Mouse (Mus musculus) liver, postnatal 0 days (tissue): ENCODE measurements around the gene Dnaaf5.

ENCODE experiments used
- CTCF ChIP-seq: sonication (generic); IDR thresholded peaks from 2 replicates; pipeline ENCODE4 v1.5.1; 2016; ENCODE audit warnings: antibody characterized with exemption, low read depth
- EP300 ChIP-seq: IDR thresholded peaks from 2 replicates; pipeline ENCODE4 v1.6.1; 2016; ENCODE audit warnings: antibody characterized with exemption, low read depth, mild to moderate bottlenecking

DNA sequence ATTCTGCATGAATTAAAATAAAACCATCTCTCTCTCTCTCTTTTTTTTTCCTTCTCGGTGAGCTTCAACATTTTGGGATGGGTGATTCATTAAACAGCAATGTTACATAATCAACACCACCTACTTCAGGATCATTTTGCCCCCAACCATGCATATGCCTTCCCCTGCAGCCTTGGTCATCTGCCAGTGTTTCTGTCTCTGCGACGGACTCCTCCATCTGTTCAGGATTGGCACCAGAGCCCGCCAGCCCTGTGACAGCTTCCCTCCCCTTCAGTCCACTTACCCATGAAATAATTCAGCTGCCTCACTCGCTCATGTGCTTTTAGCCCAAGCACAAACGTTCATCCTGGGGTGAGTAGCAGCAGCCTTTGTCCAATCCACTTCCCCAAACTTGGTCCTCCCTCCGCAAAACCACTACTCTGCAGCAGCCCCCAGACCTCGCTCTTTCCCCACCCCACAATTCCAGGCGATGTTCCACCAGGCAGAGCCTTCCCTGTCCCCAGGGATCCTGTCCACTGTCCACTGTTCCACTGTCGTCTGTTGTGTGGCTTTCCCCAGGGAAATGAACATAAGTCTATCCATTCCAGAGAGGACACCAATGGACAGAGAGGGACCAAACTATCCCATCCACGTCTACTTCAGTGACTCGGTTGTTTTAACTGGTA is 11.6 kb upstream of the Dnaaf5 start:
- TF ChIP-seq EP300 (no peak), CTCF (no peak)
